Mouse (Mus musculus) brown adipose tissue, adult 24 weeks (tissue): ENCODE measurements at regions not wholly inside any gene's neighbourhood (a gene's known extent, or its start where the extent isn't known, plus 50 kb on each side); places are given as distances from the start of the nearest gene placed in this dataset.

Source experiments
- H3K27ac ChIP-seq: fragments of 200-500 bp; replicated peaks from 2 replicates; pipeline ENCODE4 v1.5.1; 2012; ENCODE audit warnings: low read depth, mild to moderate bottlenecking, low read length
- H3K4me1 ChIP-seq: fragments of 200-500 bp; 2 replicates; pipeline ENCODE4 v1.6.1; 2012; ENCODE audit warnings: low read length, mixed read lengths; ENCODE audit not compliant: control insufficient read depth, insufficient read depth, insufficient read length
- H3K4me3 ChIP-seq: fragments of 200-500 bp; 2 replicates; pipeline ENCODE4 v1.5.1; 2012; ENCODE audit warnings: low read depth, mild to moderate bottlenecking, low read length, moderate library complexity; ENCODE audit not compliant: insufficient read depth

GRCm38 (mm10) chr10:117441121-117441978, 61.5 kb upstream of the Cpsf6 start:
- H3K27ac ChIP-seq: no peak overlapping the region
- no peak overlapping the region for H3K4me3 ChIP-seq
- H3K4me1 ChIP-seq: no peaks in the 10 kb centered on the region

- H3K4me1 ChIP-seq: no peaks in the 10 kb centered on the region
- H3K4me3 ChIP-seq: no peak overlapping the region
- H3K27ac ChIP-seq: no peak overlapping the region
Observed at GRCm38 (mm10) chr10:117440225-117440976, 60.6 kb upstream of the Cpsf6 start.

GRCm38 (mm10) chr10:117439206-117440110, 59.6 kb upstream of the Cpsf6 start:
- Histone ChIP-seq H3K4me1 (no peaks in the 10 kb centered on the region), H3K4me3 (no peak overlapping the region), H3K27ac (no peak overlapping the region)

- no peaks in the 10 kb centered on the region for H3K4me1 ChIP-seq
- H3K27ac ChIP-seq: no peak overlapping the region
- H3K4me3 ChIP-seq: no peak overlapping the region
Observed at GRCm38 (mm10) chr10:117438614-117439193, 58.9 kb upstream of the Cpsf6 start.

- Histone ChIP-seq H3K4me1 (no peaks in the 10 kb centered on the region), H3K4me3 (no peak overlapping the region), H3K27ac (no peak overlapping the region)
Observed at GRCm38 (mm10) chr10:117437970-117438369, 58.2 kb upstream of the Cpsf6 start.

- H3K27ac ChIP-seq: 0 out of 2 replicates have a peak overlapping the region, but pooled peaks have one; percentile 36
- no peaks in the 10 kb centered on the region for H3K4me1 ChIP-seq
- peak overlapping the region; percentile 46 for H3K4me3 ChIP-seq
Observed at GRCm38 (mm10) chr10:117436875-117437715, 57.3 kb upstream of the Cpsf6 start.

GRCm38 (mm10) chr10:117436308-117436874, 56.6 kb upstream of the Cpsf6 start:
- Histone ChIP-seq H3K4me1 (no peaks in the 10 kb centered on the region), H3K4me3 (no peak overlapping the region), H3K27ac (no peak overlapping the region)

- no peaks in the 10 kb centered on the region for H3K4me1 ChIP-seq
- no peak overlapping the region for H3K27ac ChIP-seq
- H3K4me3 ChIP-seq: no peak overlapping the region
Observed at GRCm38 (mm10) chr10:117435734-117436121, 55.9 kb upstream of the Cpsf6 start.

- Histone ChIP-seq H3K4me1 (no peaks in the 10 kb centered on the region), H3K27ac (no peak overlapping the region), H3K4me3 (peak overlapping the region; percentile 36)
Observed at GRCm38 (mm10) chr10:117434871-117435733, 55.3 kb upstream of the Cpsf6 start.

GRCm38 (mm10) chr10:117434293-117434842, 54.6 kb upstream of the Cpsf6 start:
- Histone ChIP-seq H3K27ac (no peak overlapping the region), H3K4me1 (no peaks in the 10 kb centered on the region), H3K4me3 (no peak overlapping the region)

GRCm38 (mm10) chr10:117433547-117434292, 53.9 kb upstream of the Cpsf6 start:
- no peaks in the 10 kb centered on the region for H3K4me1 ChIP-seq
- H3K4me3 ChIP-seq: no peak overlapping the region
- H3K27ac ChIP-seq: no peak overlapping the region

GRCm38 (mm10) chr10:117432871-117433546, 53.2 kb upstream of the Cpsf6 start:
- Histone ChIP-seq H3K4me1 (no peaks in the 10 kb centered on the region), H3K4me3 (no peak overlapping the region), H3K27ac (no peak overlapping the region)
